11 mouse cellular contexts compared by ENCODE assay signal in genomic region chr11:98917428-98918005, GRCm38 (mm10). TPM values are rescaled to one million over a fixed set of nuclear protein-coding genes. Genes with fewer than 3 reads are reported as not detected.
A peak's percentile ranks its signal among the peaks of the same experiment; 100 is the strongest.
DNase-seq lines count a peak whose midpoint lies in the region; ATAC-seq lines count a peak whose summit lies in the region.
"Had no signal": no experiment of that assay in that cellular context is flagged by ENCODE, and none has a peak within 500 bp of the region (broad histone marks: within the 10 kb centered on the region; RNA-seq: fewer than 3 reads in every experiment).

No protein-coding gene starts in this region.

- H3K9me3 ChIP-seq in liver, embryonic 12.5 days (replicated peaks), result no peaks in the 10 kb centered on the region
- H3K9me3 ChIP-seq in neural tube, embryonic 15.5 days (replicated peaks), result no peaks in the 10 kb centered on the region
- H3K9me3 ChIP-seq: hindbrain, embryonic 15.5 days had no signal

- DNase-seq in heart, adult 18-20 months, result peak; percentile 48 to 60
- no peak for DNase-seq in heart, adult 8-10 months (ENCODE audit: low spot score)
- peak; percentile 71 for DNase-seq in 416B (ENCODE audit: low read depth)
- no peak for DNase-seq in ovary, adult 18-20 months (ENCODE audit: low spot score)
- DNase-seq: lung, embryonic 14.5 days; right cerebral cortex, adult 18-20 months had no signal

- peak; percentile 15 for ATAC-seq in granulocyte monocyte progenitor cell, adult 5-6 weeks (replicated peaks; ENCODE audit: poor library complexity, severe bottlenecking)
- ATAC-seq in liver, embryonic 12.5 days, result no peak
- ATAC-seq in activated CD4-positive, CD25-positive, alpha-beta regulatory T cell, adult 4 months, result no peak
- ATAC-seq in neural tube, embryonic 15.5 days (ENCODE audit: low FRiP score), result no peak

- H3K27me3 ChIP-seq in liver, embryonic 12.5 days (replicated peaks), result no peaks in the 10 kb centered on the region
- H3K27me3 ChIP-seq in neural tube, embryonic 15.5 days (replicated peaks), result no peaks in the 10 kb centered on the region
- H3K27me3 ChIP-seq: hindbrain, embryonic 15.5 days had no signal

- no peak overlapping the region for H3K4me2 ChIP-seq in liver, embryonic 12.5 days
- no peak overlapping the region for H3K4me2 ChIP-seq in neural tube, embryonic 15.5 days
- H3K4me2 ChIP-seq: hindbrain, embryonic 15.5 days; lung, embryonic 14.5 days had no signal

- WGBS in liver, embryonic 12.5 days (ENCODE audit: insufficient replicate concordance), result 46% methylated on average over 13 of the region's 13 CpGs
- WGBS in neural tube, embryonic 15.5 days, result 78% methylated on average over 13 of the region's 13 CpGs

- H3K4me1 ChIP-seq in liver, embryonic 12.5 days, result peaks cover 49% of the 10 kb centered on the region
- H3K4me1 ChIP-seq in neural tube, embryonic 15.5 days, result peaks cover 20% of the 10 kb centered on the region

- no peak overlapping the region for H3K9ac ChIP-seq in liver, embryonic 12.5 days
- no peak overlapping the region for H3K9ac ChIP-seq in neural tube, embryonic 15.5 days (replicated peaks)
- H3K9ac ChIP-seq: hindbrain, embryonic 15.5 days; lung, embryonic 14.5 days had no signal

- H3K36me3 ChIP-seq in liver, embryonic 12.5 days, result peaks cover 100% of the 10 kb centered on the region
- no peaks in the 10 kb centered on the region for H3K36me3 ChIP-seq in neural tube, embryonic 15.5 days
- H3K36me3 ChIP-seq: hindbrain, embryonic 15.5 days had no signal

- H3K4me3 ChIP-seq in liver, embryonic 12.5 days, result no peak overlapping the region
- H3K4me3 ChIP-seq in neural tube, embryonic 15.5 days (replicated peaks), result no peak overlapping the region
- H3K4me3 ChIP-seq: hindbrain, embryonic 15.5 days had no signal

- peak overlapping the region; percentile 25; the same call in 1 of the 2 replicates for H3K27ac ChIP-seq in liver, embryonic 12.5 days
- no peak overlapping the region for H3K27ac ChIP-seq in neural tube, embryonic 15.5 days (replicated peaks)
- H3K27ac ChIP-seq: hindbrain, embryonic 15.5 days had no signal

RNA-seq across cellular contexts. Expression of gene Cdc6, which starts 9.9 kb away (rescaled TPM):
- under 1 TPM; 0.40 to 0.41 TPM for total RNA-seq in heart, adult 18-20 months (2021)
- total RNA-seq in heart, adult 8-10 months (2022), result under 1 TPM; 0.16 to 0.49 (median 0.25) TPM
- total RNA-seq in granulocyte monocyte progenitor cell, adult 5-6 weeks (2014; fragmentation: Nextera tagmentation), result 47.8 and 58.8 TPM in 2 replicates
- total RNA-seq in granulocyte monocyte progenitor cell, adult 5-6 weeks (2017), result 30.3 and 43.5 TPM in 2 replicates
- polyA plus RNA-seq in liver, embryonic 12.5 days (2016; fragmentation: Nextera tagmentation; extraction: Ambion mirVana), result 86.5 and 89.9 TPM in 2 replicates
- 10 to 100 TPM; 10.1 to 17.7 TPM for polyA plus RNA-seq in activated CD4-positive, CD25-positive, alpha-beta regulatory T cell, adult 4 months (2017; shearing (Covaris generic))
- polyA plus RNA-seq in neural tube, embryonic 15.5 days (2015; fragmentation: Nextera tagmentation; extraction: Ambion mirVana), result 3.8 and 12.0 TPM in 2 replicates

RNA-seq across cellular contexts. Expression of gene Rara, which starts 10.1 kb away (rescaled TPM):
- 10 to 100 TPM in 1 of 2 experiments, 1 to 10 TPM in 1; 8.7 to 10.1 TPM for total RNA-seq in heart, adult 18-20 months (2021)
- 10 to 100 TPM; 10.8 to 13.5 (median 11.9) TPM for total RNA-seq in heart, adult 8-10 months (2022)
- 3.8 and 8.8 TPM in 2 replicates for total RNA-seq in granulocyte monocyte progenitor cell, adult 5-6 weeks (2014; fragmentation: Nextera tagmentation)
- total RNA-seq in granulocyte monocyte progenitor cell, adult 5-6 weeks (2017), result 1.9 and 3.1 TPM in 2 replicates
- polyA plus RNA-seq in liver, embryonic 12.5 days (2016; fragmentation: Nextera tagmentation; extraction: Ambion mirVana), result 6.8 and 7.1 TPM in 2 replicates
- 10 to 100 TPM in 1 of 2 experiments, 1 to 10 TPM in 1; 9.0 to 13.7 TPM for polyA plus RNA-seq in activated CD4-positive, CD25-positive, alpha-beta regulatory T cell, adult 4 months (2017; shearing (Covaris generic))
- 17.3 and 19.9 TPM in 2 replicates for polyA plus RNA-seq in neural tube, embryonic 15.5 days (2015; fragmentation: Nextera tagmentation; extraction: Ambion mirVana)

RNA-seq across cellular contexts. Expression of gene Wipf2, which starts 54.1 kb away (rescaled TPM):
- 10 to 100 TPM in 1 of 2 experiments, 1 to 10 TPM in 1; 7.3 to 10.1 TPM for total RNA-seq in heart, adult 18-20 months (2021)
- 10 to 100 TPM in 3 of 4 experiments, 1 to 10 TPM in 1; 9.4 to 12.6 (median 11.5) TPM for total RNA-seq in heart, adult 8-10 months (2022)
- total RNA-seq in granulocyte monocyte progenitor cell, adult 5-6 weeks (2014; fragmentation: Nextera tagmentation), result 8.6 and 11.4 TPM in 2 replicates
- total RNA-seq in granulocyte monocyte progenitor cell, adult 5-6 weeks (2017), result 2.7 and 2.8 TPM in 2 replicates
- polyA plus RNA-seq in liver, embryonic 12.5 days (2016; fragmentation: Nextera tagmentation; extraction: Ambion mirVana), result 2.0 and 2.2 TPM in 2 replicates
- polyA plus RNA-seq in activated CD4-positive, CD25-positive, alpha-beta regulatory T cell, adult 4 months (2017; shearing (Covaris generic)), result 10 to 100 TPM; 10.9 to 12.3 TPM
- 3.9 and 4.8 TPM in 2 replicates for polyA plus RNA-seq in neural tube, embryonic 15.5 days (2015; fragmentation: Nextera tagmentation; extraction: Ambion mirVana)

Comparison
In these comparisons a context has a peak if more than half of its experiments do, and no peak if none do; other contexts are left out.
1. DNase-seq: peak in heart, adult 18-20 months (2 of 2) and 416B (single experiment); none in heart, adult 8-10 months (single experiment) and ovary, adult 18-20 months (single experiment).
2. RNA of gene Cdc6, which starts 9.9 kb away (total RNA-seq): 30.3 to 58.8 TPM in granulocyte monocyte progenitor cell, adult 5-6 weeks; 0.40 to 0.41 TPM in heart, adult 18-20 months and 0.16 to 0.49 TPM in heart, adult 8-10 months; every median in the first group is over 10 times any median in the second.